Mouse (Mus musculus) left cerebral cortex, postnatal 4 days (tissue): ENCODE results near the gene A930004D18Rik. TPM values are rescaled to one million over a fixed set of nuclear protein-coding genes. Genes with fewer than 3 reads are reported as not detected.

Experiments
- microRNA-seq: library from miRNA; unstranded; fragments of <30 nt; microRNA quantifications from one replicate; pipeline ENCODE4 v1.2.0, GENCODE M21; 2022
- total RNA-seq, 2 experiments: library from RNA; stranded (reverse); gene quantifications; 2 replicates each; pipeline ENCODE4 v1.2.3; 2021

Gene A930004D18Rik
- total RNA-seq, 2 experiments from 2014 or later: 3.2 to 5.2 TPM

Small RNAs within 50 kb of the gene (microRNA-seq; reads per million reads assigned to microRNA genes)
- 4.2 reads per million, percentile 9 among the genes with 10 or more reads in this experiment for gene Mir7655

Other genes starting within 250 kb of the A930004D18Rik start
- not detected for gene H2al2a, start 40.8 kb downstream of the A930004D18Rik start, total RNA-seq
- gene Skida1, start 11.3 kb upstream of the A930004D18Rik start, total RNA-seq: 10 to 100 TPM; 11.6 to 13.9 TPM
- 10 to 100 TPM; 50.4 to 59.6 TPM for gene Mllt10, start 17.5 kb upstream of the A930004D18Rik start, total RNA-seq